Mouse (Mus musculus) small intestine, adult 2 months (tissue): Measurements from ENCODE around the gene Tm4sf1. TPM values are rescaled to one million over a fixed set of nuclear protein-coding genes. Genes with fewer than 3 reads are reported as not detected.

ENCODE experiments used
- H3K27ac ChIP-seq: fragments of 200-500 bp; 2 replicates; pipeline ENCODE4 v1.5.1; 2012; ENCODE audit warnings: low read depth, low read length, control low read depth, inconsistent platforms; ENCODE audit not compliant: insufficient read depth
- H3K27me3 ChIP-seq: fragments of 200-500 bp; 2 replicates; pipeline ENCODE4 v1.6.1; 2012; ENCODE audit warnings: mild to moderate bottlenecking, moderate library complexity, low read length, inconsistent platforms; ENCODE audit not compliant: control insufficient read depth, insufficient read depth
- H3K36me3 ChIP-seq: fragments of 200-500 bp; 2 replicates; pipeline ENCODE4 v1.6.1; 2012; ENCODE audit warnings: mild to moderate bottlenecking, low read length, control low read depth, inconsistent platforms; ENCODE audit not compliant: control insufficient read depth, insufficient read depth
- H3K4me1 ChIP-seq: fragments of 200-500 bp; 2 replicates; pipeline ENCODE4 v1.6.1; 2012; ENCODE audit warnings: low read length, inconsistent platforms, mixed read lengths; ENCODE audit not compliant: control insufficient read depth, insufficient read depth, insufficient read length
- H3K4me3 ChIP-seq: fragments of 200-500 bp; 2 replicates; pipeline ENCODE4 v1.5.1; 2012; ENCODE audit warnings: low read depth, mild to moderate bottlenecking, control low read depth, inconsistent platforms, low read length, moderate library complexity
- CTCF ChIP-seq: fragments of 200-500 bp; IDR thresholded peaks from 2 replicates; pipeline ENCODE4 v1.5.1; 2012; ENCODE audit warnings: low read depth, mild to moderate bottlenecking, control low read depth, inconsistent platforms, low read length, moderate library complexity, mixed read lengths; ENCODE audit not compliant: insufficient replicate concordance, insufficient read length; ENCODE audit errors: extremely low read depth
- POLR2A ChIP-seq: fragments of 200-500 bp; IDR thresholded peaks from 2 replicates; pipeline ENCODE4 v1.6.1; 2012; ENCODE audit warnings: low read depth, mild to moderate bottlenecking, control low read depth, inconsistent platforms, low read length, moderate library complexity
- WGBS: fragments of 180-500 bp; shearing (Covaris S2); methylation state at CpG from one replicate; pipeline ENCODE4 v1.1.7; 2018; 5-methylcytosine and 5-hydroxymethylcytosine counted together
- polyA plus RNA-seq: library from polyadenylated mRNA; depleted of rRNA; stranded (reverse); fragments of >200 nt; gene quantifications from 2 replicates; pipeline ENCODE4 v1.2.3, GENCODE M21; 2012

Tm4sf1 gene
- polyA plus RNA-seq, 1 experiment = 8.5 TPM

- no peaks in the 10 kb centered on the region for H3K27me3 ChIP-seq
- H3K36me3 ChIP-seq = no peaks in the 10 kb centered on the region
- no peak overlapping the region for H3K27ac ChIP-seq
- no peak for TF ChIP-seq POLR2A
- H3K4me1 ChIP-seq = no peaks in the 10 kb centered on the region
- no peak overlapping the region for H3K4me3 ChIP-seq
Observed at GRCm38 (mm10) chr3:57296574-57296973, 5.2 kb downstream of the Tm4sf1 start.

DNA sequence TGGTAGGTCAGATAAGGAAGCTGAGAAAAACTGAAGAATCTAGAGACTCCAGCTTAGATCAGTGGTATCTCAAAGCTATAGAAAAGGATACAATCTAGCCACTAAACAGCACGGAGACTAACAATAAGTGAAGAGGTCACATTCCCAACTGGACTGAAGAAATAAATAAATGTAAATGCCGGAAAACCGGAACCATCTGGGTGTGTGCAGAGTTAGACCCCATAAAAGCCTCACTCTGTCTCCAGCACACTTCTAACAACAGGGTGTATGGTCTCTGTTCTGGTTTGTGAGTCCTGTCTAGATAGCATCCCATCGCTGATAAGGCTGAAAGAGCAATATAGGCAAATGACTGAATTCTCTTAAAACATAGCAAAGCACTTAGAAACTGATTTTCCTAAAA is 6.2 kb downstream of the Tm4sf1 start:
- Histone ChIP-seq H3K27me3 (no peaks in the 10 kb centered on the region), H3K4me3 (no peak overlapping the region), H3K27ac (0 out of 2 replicates have a peak overlapping the region, but pooled peaks have one; percentile 85), H3K4me1 (no peaks in the 10 kb centered on the region), H3K36me3 (no peaks in the 10 kb centered on the region)
- WGBS = 85% methylated on average over 4 of the region's 4 CpGs
- TF ChIP-seq CTCF (no peak), POLR2A (no peak)

- Histone ChIP-seq H3K4me3 (peak overlapping the region; percentile 34), H3K27ac (peak overlapping the region; percentile 85)
Observed at GRCm38 (mm10) chr3:57294742-57295525, 6.9 kb downstream of the Tm4sf1 start.

GRCm38 (mm10) chr3:57293925-57294324 is 7.9 kb downstream of the Tm4sf1 start:
- no peaks in the 10 kb centered on the region for H3K36me3 ChIP-seq
- H3K4me1 ChIP-seq = no peaks in the 10 kb centered on the region
- H3K27ac ChIP-seq = peak overlapping the region; percentile 85
- no peaks in the 10 kb centered on the region for H3K27me3 ChIP-seq
- TF ChIP-seq CTCF (no peak), POLR2A (no peak)
- no peak overlapping the region for H3K4me3 ChIP-seq
- WGBS = 59% methylated on average over 4 of the region's 4 CpGs

More at GRCm38 (mm10) chr3:57294742-57295525, 6.9 kb downstream of the Tm4sf1 start:
- WGBS = 65% methylated on average over 21 of the region's 21 CpGs
- no peaks in the 10 kb centered on the region for H3K27me3 ChIP-seq
- H3K36me3 ChIP-seq = no peaks in the 10 kb centered on the region
- TF ChIP-seq POLR2A (no peak), CTCF (no peak)
- H3K4me1 ChIP-seq = no peaks in the 10 kb centered on the region

GRCm38 (mm10) chr3:57292826-57293225 is 9.0 kb downstream of the Tm4sf1 start:
- H3K27me3 ChIP-seq = no peaks in the 10 kb centered on the region
- H3K4me1 ChIP-seq = peaks cover 2% of the 10 kb centered on the region; the same call in 1 of the 2 replicates
- H3K27ac ChIP-seq = peak overlapping the region; percentile 45; the same call in 1 of the 2 replicates
- H3K4me3 ChIP-seq = peak overlapping the region; percentile 16; the same call in 1 of the 2 replicates
- no peaks in the 10 kb centered on the region for H3K36me3 ChIP-seq
- WGBS = 74% methylated on average over 11 of the region's 11 CpGs
- TF ChIP-seq CTCF = no peak
- no peak for TF ChIP-seq POLR2A

DNA sequence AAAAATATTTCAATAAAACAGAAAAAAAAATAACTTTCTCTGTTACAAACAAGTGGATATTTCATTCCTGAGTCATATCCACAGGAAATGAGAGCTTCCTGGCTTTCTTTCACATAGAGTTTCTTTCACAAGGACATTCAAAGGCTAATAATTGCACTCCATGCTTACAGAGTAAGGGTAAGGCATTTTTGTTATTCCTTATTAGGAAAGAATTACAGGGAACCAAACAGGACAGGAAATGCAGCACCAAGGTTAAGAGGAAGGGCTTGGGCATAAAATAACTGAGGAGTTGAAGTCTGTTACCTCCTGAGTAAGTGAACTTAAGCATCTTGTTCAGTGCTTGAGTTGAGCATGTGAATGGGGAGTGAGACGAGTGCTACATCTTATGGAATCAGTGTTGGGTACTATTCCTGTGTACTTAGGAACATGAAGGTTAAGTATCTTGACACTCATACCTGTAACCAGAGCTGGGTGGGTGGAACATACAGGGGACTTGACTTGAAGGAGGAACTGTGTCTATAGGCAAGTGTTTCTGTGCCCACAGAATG is 12.8 kb downstream of the Tm4sf1 start:
- peak overlapping the region; percentile 55 for H3K27ac ChIP-seq
- 80% methylated on average over 1 of the region's 1 CpGs for WGBS

DNA sequence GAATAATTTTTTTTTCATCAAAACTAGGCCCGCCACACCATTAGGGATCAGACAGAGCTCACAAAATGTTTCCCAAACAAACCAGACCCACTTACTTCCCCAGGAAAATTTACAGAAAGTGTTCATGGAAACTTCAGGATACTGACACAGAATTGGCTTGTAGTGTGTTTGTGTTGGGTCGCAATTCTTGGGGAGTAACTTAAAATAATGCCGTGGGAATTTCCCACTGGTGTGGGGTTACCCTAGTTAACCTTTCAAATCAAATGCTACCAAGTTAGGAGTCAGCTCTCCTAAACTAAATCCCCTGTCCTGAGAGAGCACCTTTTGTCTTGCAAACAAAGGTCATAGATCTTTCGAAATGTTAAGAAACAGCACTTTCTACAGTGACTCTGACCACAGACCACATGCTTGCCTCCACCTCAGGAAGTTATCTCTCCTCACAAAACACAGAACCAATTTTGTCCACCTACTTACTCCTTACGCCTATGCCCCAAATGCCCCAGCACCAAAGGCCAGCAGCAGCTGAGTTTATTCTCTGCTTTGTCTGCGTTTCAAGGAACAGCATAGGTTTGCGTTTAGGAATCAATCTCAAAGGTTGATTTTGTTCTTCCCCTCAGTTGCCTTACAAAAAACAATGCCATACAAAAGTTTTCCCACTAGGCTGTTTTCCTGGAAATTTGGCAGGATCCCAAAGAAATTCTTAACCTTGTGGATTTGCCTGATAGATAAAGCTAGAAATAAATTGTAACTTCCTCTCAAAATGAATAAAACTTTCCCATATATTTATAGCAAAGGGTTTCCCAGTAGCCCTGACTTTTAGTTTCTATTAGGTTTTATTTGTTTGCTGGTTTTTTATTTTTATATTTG is 13.7 kb downstream of the Tm4sf1 start:
- no peak overlapping the region for H3K4me3 ChIP-seq
- H3K27ac ChIP-seq = peak overlapping the region; percentile 73
- TF ChIP-seq CTCF (no peak), POLR2A (no peak)
- 59% methylated on average over 7 of the region's 7 CpGs for WGBS
- no peaks in the 10 kb centered on the region for H3K36me3 ChIP-seq
- H3K4me1 ChIP-seq = peaks cover 2% of the 10 kb centered on the region; the same call in 1 of the 2 replicates
- no peaks in the 10 kb centered on the region for H3K27me3 ChIP-seq

More for the DNA sequence above, 12.8 kb downstream of the Tm4sf1 start:
- H3K27me3 ChIP-seq = no peaks in the 10 kb centered on the region
- TF ChIP-seq POLR2A (no peak), CTCF (no peak)
- no peaks in the 10 kb centered on the region for H3K36me3 ChIP-seq
- H3K4me3 ChIP-seq = no peak overlapping the region
- H3K4me1 ChIP-seq = peaks cover 2% of the 10 kb centered on the region; the same call in 1 of the 2 replicates
